Mouse (Mus musculus): ENCODE results near the gene Pola1.

Pola1 gene

DNA sequence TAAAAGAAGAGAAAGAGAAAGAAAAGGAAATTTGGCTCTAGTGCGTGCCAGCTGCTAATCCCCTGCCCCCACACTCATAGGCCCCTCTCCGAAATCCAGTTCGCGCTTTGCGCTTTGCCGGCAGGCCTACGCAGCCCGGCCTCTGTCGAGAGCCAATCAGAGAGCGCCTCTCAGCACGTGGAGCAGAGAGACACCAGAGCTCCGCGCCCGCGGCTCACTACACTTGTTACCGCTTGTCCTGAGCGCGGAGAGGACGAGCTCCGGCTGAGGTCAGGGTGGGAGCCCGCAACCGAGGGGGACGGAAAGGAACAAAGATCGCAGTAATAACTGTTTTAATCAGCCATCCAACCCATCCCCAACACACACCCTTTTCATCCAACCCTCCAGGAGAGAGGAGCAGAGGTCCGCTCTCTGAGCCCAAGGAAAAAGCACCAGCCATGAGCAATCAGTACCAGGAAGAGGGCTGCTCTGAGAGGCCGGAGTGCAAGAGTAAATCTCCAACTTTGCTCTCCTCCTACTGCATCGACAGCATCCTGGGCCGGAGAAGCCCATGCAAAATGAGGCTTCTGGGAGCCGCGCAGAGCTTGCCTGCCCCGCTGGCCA, 345.6 kb downstream of the Pola1 start, which contains the start of gene Arx:
TSS of gene Arx (plus strand) at position 155 of the 603 bp plus-strand sequence.
- no peak for DNase-seq

GRCm38 (mm10) chrX:93285091-93285490, 346.9 kb downstream of the Pola1 start:
- no peak for DNase-seq

- DNase-seq: no peak
These were observed 350.2 kb downstream of the Pola1 start for GRCm38 (mm10) chrX:93281756-93282155.

DNA sequence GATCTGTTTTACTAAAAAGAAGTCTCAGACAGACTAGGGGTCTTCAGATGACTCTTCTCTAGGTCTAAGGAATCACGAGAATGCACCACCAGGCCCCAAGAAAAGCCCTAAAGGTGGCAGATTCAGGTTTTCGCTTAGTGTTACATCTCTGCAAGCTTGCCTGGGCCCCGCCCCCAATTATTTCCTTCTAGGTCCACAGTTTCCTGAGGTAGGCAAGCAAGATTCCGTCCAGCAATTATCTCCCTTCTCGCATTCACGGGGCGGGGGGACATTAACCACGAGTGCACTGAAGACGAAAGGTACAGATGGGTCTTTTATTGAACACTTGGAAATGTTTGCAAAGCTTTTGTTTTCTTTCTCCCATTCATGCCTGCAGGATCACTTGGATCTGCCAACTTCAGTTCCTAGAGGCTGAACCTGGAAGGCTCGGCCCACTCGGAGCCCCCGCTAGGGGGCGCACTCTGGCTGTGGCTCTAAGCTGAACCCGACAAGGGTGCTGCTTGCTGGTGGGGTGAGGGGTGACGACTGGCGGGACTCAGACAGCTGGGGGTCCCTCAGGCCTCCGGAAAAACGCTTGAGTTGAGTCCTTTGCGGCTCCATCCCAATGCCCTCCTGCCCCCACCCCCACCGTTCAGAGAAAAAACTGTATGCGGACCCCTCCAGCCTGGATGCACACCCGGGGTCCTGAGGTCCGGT, 350.8 kb downstream of the Pola1 start:
- DNase-seq: no peak

- DNase-seq: no peak
These were observed 352.0 kb downstream of the Pola1 start for GRCm38 (mm10) chrX:93279940-93280339.

DNA sequence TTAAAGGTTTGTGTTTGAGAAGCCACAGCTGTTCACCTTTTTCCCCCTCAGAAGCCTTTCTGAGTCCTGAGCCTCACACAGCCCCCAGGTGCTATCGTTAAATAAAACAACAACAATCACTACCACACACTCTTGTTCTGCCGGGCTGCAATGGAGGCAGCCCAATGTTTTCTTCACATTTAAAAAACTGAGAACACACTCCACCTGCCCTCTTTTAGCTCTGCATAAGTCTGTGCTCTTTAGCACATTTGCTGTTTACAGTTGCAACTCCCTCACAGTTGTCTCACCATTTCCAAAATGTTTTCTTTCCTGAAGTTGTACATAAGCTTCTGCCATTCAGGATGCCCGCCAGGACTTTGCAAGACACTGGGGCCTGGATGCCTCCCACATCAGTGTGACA, 356.3 kb downstream of the Pola1 start:
- DNase-seq: no peak

Measured in cerebellum, adult 11 months (tissue).